Mouse (Mus musculus) liver, embryonic 16.5 days (tissue): ENCODE measurements around the gene Mapk7. TPM values are rescaled to one million over a fixed set of nuclear protein-coding genes. Genes with fewer than 3 reads are reported as not detected.

ENCODE experiments used
- ATAC-seq: fragments of 200-750 bp; cut with Nextera tagmentation; 2 replicates; pipeline ENCODE4 v1.8.0; 2017; ENCODE audit warnings: low read depth, mild to moderate bottlenecking, moderate number of reproducible peaks, moderate library complexity
- H3K27ac ChIP-seq: fragments of 300-500 bp; sonication (generic); 2 replicates; pipeline ENCODE4 v1.5.1; 2014; ENCODE audit warnings: mild to moderate bottlenecking, low read length
- H3K27me3 ChIP-seq: fragments of 300-500 bp; sonication (generic); 2 replicates; pipeline ENCODE4 v1.6.1; 2014; ENCODE audit warnings: low read depth, low read length, mixed read lengths; ENCODE audit not compliant: control insufficient read depth, insufficient read depth
- H3K36me3 ChIP-seq: fragments of 300-500 bp; sonication (generic); 2 replicates; pipeline ENCODE4 v1.6.1; 2014; ENCODE audit warnings: mild to moderate bottlenecking; ENCODE audit not compliant: control insufficient read depth, insufficient read depth
- H3K4me1 ChIP-seq: fragments of 300-500 bp; sonication (generic); 2 replicates; pipeline ENCODE4 v1.6.1; 2014; ENCODE audit warnings: low read depth, low read length, mixed read lengths; ENCODE audit not compliant: control insufficient read depth
- H3K4me2 ChIP-seq: fragments of 300-500 bp; sonication (generic); 2 replicates; pipeline ENCODE4 v1.6.1; 2014; ENCODE audit warnings: low read depth, low read length, mixed read lengths
- H3K4me3 ChIP-seq: fragments of 300-500 bp; sonication (generic); 2 replicates; pipeline ENCODE4 v1.5.1; 2014; ENCODE audit warnings: low read depth, mild to moderate bottlenecking, low read length
- H3K9ac ChIP-seq: fragments of 300-500 bp; sonication (generic); 2 replicates; pipeline ENCODE4 v1.6.1; 2014; ENCODE audit warnings: low read depth, low read length
- H3K9me3 ChIP-seq: fragments of 300-500 bp; sonication (generic); replicated peaks from 2 replicates; pipeline ENCODE4 v1.6.1; 2016; ENCODE audit warnings: low read length; ENCODE audit not compliant: control insufficient read depth
- whole genome bisulfite sequencing: fragments of 180-500 bp; shearing (Covaris S2); extraction: QIAGEN DNeasy Blood & Tissue Kit; methylation state at CpG from one replicate; pipeline ENCODE4 v1.1.7; 2014; ENCODE audit not compliant: insufficient replicate concordance; 5-methylcytosine and 5-hydroxymethylcytosine counted together
- polyA plus RNA-seq: library from polyadenylated mRNA; unstranded; fragments of >200 nt; fragmentation: Nextera tagmentation; extraction: Ambion mirVana; gene quantifications from 2 replicates; pipeline ENCODE4 v1.2.1, GENCODE M21; 2015

The Mapk7 gene
- polyA plus RNA-seq, 1 experiment from 2014 or later = 6.5 TPM

GRCm38 (mm10) chr11:61477566-61478508 lies 16.4 kb downstream of the Mapk7 start:
- Histone ChIP-seq H3K9me3 (no peaks in the 10 kb centered on the region), H3K36me3 (no peaks in the 10 kb centered on the region), H3K4me2 (no peak overlapping the region), H3K4me3 (no peak overlapping the region), H3K9ac (no peak overlapping the region), H3K4me1 (no peaks in the 10 kb centered on the region), H3K27me3 (no peaks in the 10 kb centered on the region), H3K27ac (no peak overlapping the region)
- 66% methylated on average over 17 of the region's 17 CpGs for WGBS
- no peak for ATAC-seq

GRCm38 (mm10) chr11:61476786-61477382 lies 17.3 kb downstream of the Mapk7 start:
- Histone ChIP-seq H3K36me3 (no peaks in the 10 kb centered on the region), H3K9ac (no peak overlapping the region), H3K9me3 (no peaks in the 10 kb centered on the region), H3K4me3 (no peak overlapping the region), H3K4me1 (no peaks in the 10 kb centered on the region), H3K27me3 (no peaks in the 10 kb centered on the region), H3K4me2 (no peak overlapping the region), H3K27ac (no peak overlapping the region)
- no peak for ATAC-seq
- WGBS = 50% methylated on average over 12 of the region's 12 CpGs

GRCm38 (mm10) chr11:61473630-61474029 lies 20.6 kb downstream of the Mapk7 start:
- Histone ChIP-seq H3K9ac (no peak overlapping the region), H3K9me3 (no peaks in the 10 kb centered on the region), H3K4me1 (no peaks in the 10 kb centered on the region), H3K36me3 (no peaks in the 10 kb centered on the region), H3K27ac (no peak overlapping the region), H3K27me3 (no peaks in the 10 kb centered on the region), H3K4me2 (no peak overlapping the region), H3K4me3 (no peak overlapping the region)
- ATAC-seq = no peak
- WGBS = 56% methylated on average over 4 of the region's 4 CpGs

- H3K4me1 ChIP-seq = no peaks in the 10 kb centered on the region
- no peaks in the 10 kb centered on the region for H3K36me3 ChIP-seq
- ATAC-seq = no peak
- H3K9ac ChIP-seq = no peak overlapping the region
- H3K4me3 ChIP-seq = no peak overlapping the region
- no peak overlapping the region for H3K4me2 ChIP-seq
- H3K27me3 ChIP-seq = no peaks in the 10 kb centered on the region
- H3K9me3 ChIP-seq = no peaks in the 10 kb centered on the region
- no peak overlapping the region for H3K27ac ChIP-seq
Measured at GRCm38 (mm10) chr11:61470880-61471279, 23.3 kb downstream of the Mapk7 start.

GRCm38 (mm10) chr11:61469317-61469917 lies 24.8 kb downstream of the Mapk7 start:
- H3K9ac ChIP-seq = no peak overlapping the region
- H3K9me3 ChIP-seq = no peaks in the 10 kb centered on the region
- no peaks in the 10 kb centered on the region for H3K36me3 ChIP-seq
- no peak overlapping the region for H3K4me3 ChIP-seq
- WGBS = 27% methylated on average over 7 of the region's 7 CpGs
- H3K27ac ChIP-seq = no peak overlapping the region
- H3K4me1 ChIP-seq = no peaks in the 10 kb centered on the region
- no peak; the same call in 1 of the 2 replicates for ATAC-seq
- H3K27me3 ChIP-seq = no peaks in the 10 kb centered on the region
- H3K4me2 ChIP-seq = no peak overlapping the region

- 52% methylated on average over 4 of the region's 4 CpGs for WGBS
Measured at GRCm38 (mm10) chr11:61468534-61468933, 25.7 kb downstream of the Mapk7 start.

GRCm38 (mm10) chr11:61465422-61465821 lies 28.8 kb downstream of the Mapk7 start:
- Histone ChIP-seq H3K27ac (no peak overlapping the region), H3K9ac (no peak overlapping the region), H3K4me1 (no peaks in the 10 kb centered on the region), H3K4me3 (no peak overlapping the region), H3K36me3 (no peaks in the 10 kb centered on the region), H3K4me2 (no peak overlapping the region), H3K9me3 (no peaks in the 10 kb centered on the region), H3K27me3 (no peaks in the 10 kb centered on the region)
- no peak for ATAC-seq
- WGBS = 51% methylated on average over 4 of the region's 4 CpGs

More at GRCm38 (mm10) chr11:61468534-61468933, 25.7 kb downstream of the Mapk7 start:
- Histone ChIP-seq H3K4me2 (no peak overlapping the region), H3K9me3 (no peaks in the 10 kb centered on the region), H3K36me3 (no peaks in the 10 kb centered on the region), H3K4me1 (no peaks in the 10 kb centered on the region), H3K27ac (no peak overlapping the region), H3K9ac (no peak overlapping the region), H3K27me3 (no peaks in the 10 kb centered on the region), H3K4me3 (no peak overlapping the region)
- no peak for ATAC-seq

- no peaks in the 10 kb centered on the region for H3K9me3 ChIP-seq
- H3K4me1 ChIP-seq = no peaks in the 10 kb centered on the region
- H3K4me3 ChIP-seq = no peak overlapping the region
- ATAC-seq = no peak
- 44% methylated on average over 2 of the region's 2 CpGs for WGBS
- H3K27me3 ChIP-seq = no peaks in the 10 kb centered on the region
- no peak overlapping the region for H3K9ac ChIP-seq
- no peaks in the 10 kb centered on the region for H3K36me3 ChIP-seq
- no peak overlapping the region for H3K4me2 ChIP-seq
- no peak overlapping the region for H3K27ac ChIP-seq
Measured at GRCm38 (mm10) chr11:61464071-61464470, 30.1 kb downstream of the Mapk7 start.
